Mouse (Mus musculus) heart, embryonic 11.5 days (tissue): Measurements from ENCODE around the gene Col6a5. TPM values are rescaled to one million over a fixed set of nuclear protein-coding genes. Genes with fewer than 3 reads are reported as not detected.
"Not testable (repeated sequence)": the region's sequence is repeated elsewhere in the genome, so short reads cannot be mapped to it uniquely, and the experiment has no call there.

Experiments used
- ATAC-seq: fragments of 200-750 bp; cut with Nextera tagmentation; replicated peaks from 2 replicates; pipeline ENCODE4 v1.8.0; 2017; ENCODE audit warnings: moderate library complexity; ENCODE audit not compliant: insufficient number of reproducible peaks, low FRiP score, low TSS enrichment
- H3K27ac ChIP-seq: fragments of 300-500 bp; sonication (generic); 2 replicates; pipeline ENCODE4 v1.5.1; 2014; ENCODE audit warnings: mild to moderate bottlenecking, low read depth, low read length
- H3K27me3 ChIP-seq: fragments of 300-500 bp; sonication (generic); 2 replicates; pipeline ENCODE4 v1.6.1; 2014; ENCODE audit warnings: mild to moderate bottlenecking, low read length, mixed read lengths; ENCODE audit not compliant: control insufficient read depth, insufficient read depth
- H3K36me3 ChIP-seq: fragments of 300-500 bp; sonication (generic); 2 replicates; pipeline ENCODE4 v1.6.1; 2014; ENCODE audit warnings: mild to moderate bottlenecking, low read length, moderate library complexity, mixed read lengths; ENCODE audit not compliant: control insufficient read depth, insufficient read depth
- H3K4me1 ChIP-seq: fragments of 300-500 bp; sonication (generic); 2 replicates; pipeline ENCODE4 v1.6.1; 2014; ENCODE audit warnings: low read length; ENCODE audit not compliant: control insufficient read depth, insufficient read depth
- H3K4me2 ChIP-seq: fragments of 300-500 bp; sonication (generic); 2 replicates; pipeline ENCODE4 v1.6.1; 2014; ENCODE audit warnings: mild to moderate bottlenecking, moderate library complexity
- H3K4me3 ChIP-seq: fragments of 300-500 bp; sonication (generic); 2 replicates; pipeline ENCODE4 v1.5.1; 2014; ENCODE audit warnings: low read depth, low read length
- H3K9ac ChIP-seq: fragments of 300-500 bp; sonication (generic); 2 replicates; pipeline ENCODE4 v1.6.1; 2014; ENCODE audit warnings: mild to moderate bottlenecking, low read depth, low read length, moderate library complexity
- H3K9me3 ChIP-seq: fragments of 300-500 bp; sonication (generic); replicated peaks from 2 replicates; pipeline ENCODE4 v1.6.1; 2016; ENCODE audit warnings: low read length; ENCODE audit not compliant: control insufficient read depth
- WGBS: fragments of 180-500 bp; shearing (Covaris S2); extraction: QIAGEN DNeasy Blood & Tissue Kit; methylation state at CpG from one replicate; pipeline ENCODE4 v1.1.7; 2014; ENCODE audit not compliant: insufficient replicate concordance; 5-methylcytosine and 5-hydroxymethylcytosine counted together
- polyA plus RNA-seq: library from polyadenylated mRNA; unstranded; fragments of >200 nt; fragmentation: Nextera tagmentation; extraction: Ambion mirVana; gene quantifications from 2 replicates; pipeline ENCODE4 v1.2.1, GENCODE M21; 2014

The Col6a5 gene
- polyA plus RNA-seq, 1 experiment from 2014 or later = not detected

- H3K4me3 ChIP-seq = no peak overlapping the region
- no peak overlapping the region for H3K9ac ChIP-seq
- H3K27ac ChIP-seq = no peak overlapping the region
- H3K36me3 ChIP-seq = no peaks in the 10 kb centered on the region
- no peak for ATAC-seq
- H3K9me3 ChIP-seq = peaks cover 5% of the 10 kb centered on the region; the same call in 1 of the 2 replicates
- H3K4me1 ChIP-seq = no peaks in the 10 kb centered on the region
- WGBS = 70% methylated on average over 3 of the region's 3 CpGs
- no peak overlapping the region for H3K4me2 ChIP-seq
- peaks cover 2% of the 10 kb centered on the region; the same call in 1 of the 2 replicates for H3K27me3 ChIP-seq
Measured at GRCm38 (mm10) chr9:105851011-105851410, 109.4 kb downstream of the Col6a5 start.

- H3K4me1 ChIP-seq = no peaks in the 10 kb centered on the region
- H3K4me3 ChIP-seq = no peak overlapping the region
- WGBS = 75% methylated on average over 4 of the region's 4 CpGs
- H3K9ac ChIP-seq = no peak overlapping the region
- H3K27ac ChIP-seq = no peak overlapping the region
- H3K36me3 ChIP-seq = no peaks in the 10 kb centered on the region
- ATAC-seq = no peak
- peaks cover 5% of the 10 kb centered on the region; the same call in 1 of the 2 replicates for H3K9me3 ChIP-seq
- peaks cover 2% of the 10 kb centered on the region; the same call in 1 of the 2 replicates for H3K27me3 ChIP-seq
- H3K4me2 ChIP-seq = no peak overlapping the region
Measured at GRCm38 (mm10) chr9:105848396-105848795, 112.0 kb downstream of the Col6a5 start.

- H3K4me2 ChIP-seq = no peak overlapping the region
- no peak for ATAC-seq
- no peaks in the 10 kb centered on the region for H3K4me1 ChIP-seq
- no peaks in the 10 kb centered on the region for H3K36me3 ChIP-seq
- H3K27ac ChIP-seq = no peak overlapping the region
- H3K27me3 ChIP-seq = peaks cover 2% of the 10 kb centered on the region; the same call in 1 of the 2 replicates
- H3K9ac ChIP-seq = no peak overlapping the region
- no peak overlapping the region for H3K4me3 ChIP-seq
- H3K9me3 ChIP-seq = peaks cover 5% of the 10 kb centered on the region; the same call in 1 of the 2 replicates
- 74% methylated on average over 5 of the region's 5 CpGs for WGBS
Measured at GRCm38 (mm10) chr9:105847261-105847660, 113.2 kb downstream of the Col6a5 start.

DNA sequence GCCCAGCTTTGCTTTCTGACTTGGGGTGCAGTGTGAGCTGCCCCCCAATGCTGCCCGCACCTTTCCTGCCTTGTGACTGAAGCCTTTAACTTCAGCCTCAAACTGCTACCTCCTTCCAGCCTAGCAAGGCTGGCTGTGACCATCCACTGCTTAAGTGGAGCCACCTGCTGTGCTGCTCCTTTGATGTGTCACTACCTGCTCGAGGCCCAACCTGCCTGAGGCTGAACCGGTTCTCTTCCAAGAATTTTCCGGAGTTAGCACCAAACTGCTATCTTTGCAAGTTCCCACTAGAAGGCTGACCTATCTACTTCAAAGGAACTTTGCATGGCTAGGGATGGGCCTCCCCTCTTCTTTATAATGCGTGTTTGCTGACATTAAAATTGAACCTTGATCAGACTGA is 119.1 kb downstream of the Col6a5 start:
- ATAC-seq, H3K9me3 ChIP-seq, H3K36me3 ChIP-seq, H3K4me2 ChIP-seq, H3K4me1 ChIP-seq, H3K9ac ChIP-seq, H3K4me3 ChIP-seq, H3K27me3 ChIP-seq, H3K27ac ChIP-seq: not testable (repeated sequence)
- WGBS = 44% methylated on average over 5 of the region's 5 CpGs

- H3K27ac ChIP-seq = no peak overlapping the region
- peaks cover 11% of the 10 kb centered on the region for H3K4me1 ChIP-seq
- no peaks in the 10 kb centered on the region for H3K9me3 ChIP-seq
- no peak overlapping the region for H3K9ac ChIP-seq
- no peaks in the 10 kb centered on the region for H3K36me3 ChIP-seq
- WGBS = 75% methylated on average over 5 of the region's 5 CpGs
- no peaks in the 10 kb centered on the region for H3K27me3 ChIP-seq
- no peak for ATAC-seq
- H3K4me2 ChIP-seq = no peak overlapping the region
- no peak overlapping the region for H3K4me3 ChIP-seq
Measured at GRCm38 (mm10) chr9:105839147-105839515, 121.3 kb downstream of the Col6a5 start.

DNA sequence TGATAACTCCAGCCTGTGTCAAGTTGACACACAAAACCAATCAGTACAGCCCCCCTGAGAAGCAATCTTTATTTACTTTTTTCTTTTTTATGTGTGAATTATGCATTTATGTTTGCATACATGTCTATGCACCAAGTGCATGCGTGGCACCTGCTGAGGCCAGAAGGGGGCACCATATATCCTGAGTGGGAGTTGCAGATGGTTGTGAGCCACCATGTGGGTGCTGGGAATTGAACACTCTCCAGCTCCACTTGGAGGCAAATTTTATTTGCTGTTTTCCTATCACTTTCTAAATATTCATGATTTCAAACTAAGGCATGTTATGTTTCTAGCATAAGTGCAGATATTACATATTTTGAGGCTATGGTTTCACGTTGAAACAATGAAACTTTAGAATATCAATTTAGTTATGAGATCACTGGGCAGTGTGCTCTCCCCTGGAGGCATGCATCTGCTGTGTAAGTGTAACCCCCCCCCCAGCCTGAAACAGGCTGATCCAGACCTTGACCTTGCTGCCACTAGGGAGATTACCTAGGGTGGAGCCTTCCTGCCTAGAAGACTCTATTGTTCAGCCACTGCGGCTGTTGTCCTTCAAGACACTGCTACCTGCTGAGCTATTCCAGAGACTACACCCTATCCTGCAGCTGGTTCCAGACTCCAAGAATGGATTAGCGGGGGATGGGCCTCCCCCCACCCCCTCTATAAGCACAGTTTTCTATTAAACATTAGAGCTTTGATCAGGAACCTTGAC is 121.9 kb downstream of the Col6a5 start:
- 87% methylated on average over 4 of the region's 4 CpGs for WGBS
- H3K27ac ChIP-seq = no peak overlapping the region
- ATAC-seq = no peak
- no peaks in the 10 kb centered on the region for H3K27me3 ChIP-seq
- peaks cover 11% of the 10 kb centered on the region for H3K4me1 ChIP-seq
- no peaks in the 10 kb centered on the region for H3K9me3 ChIP-seq
- H3K36me3 ChIP-seq = no peaks in the 10 kb centered on the region
- no peak overlapping the region for H3K9ac ChIP-seq
- no peak overlapping the region for H3K4me3 ChIP-seq
- no peak overlapping the region for H3K4me2 ChIP-seq

GRCm38 (mm10) chr9:105835587-105835986 is 124.9 kb downstream of the Col6a5 start:
- no peaks in the 10 kb centered on the region for H3K27me3 ChIP-seq
- H3K9me3 ChIP-seq = no peaks in the 10 kb centered on the region
- WGBS = 32% methylated on average over 7 of the region's 7 CpGs
- no peak overlapping the region for H3K9ac ChIP-seq
- peak overlapping the region; percentile 68; the same call in 1 of the 2 replicates for H3K27ac ChIP-seq
- peaks cover 11% of the 10 kb centered on the region for H3K4me1 ChIP-seq
- no peak overlapping the region for H3K4me3 ChIP-seq
- ATAC-seq = peak; percentile 52
- peak overlapping the region; percentile 41 for H3K4me2 ChIP-seq
- no peaks in the 10 kb centered on the region for H3K36me3 ChIP-seq

- Histone ChIP-seq H3K4me3 (no peak overlapping the region), H3K27me3 (no peaks in the 10 kb centered on the region), H3K9me3 (no peaks in the 10 kb centered on the region), H3K27ac (no peak overlapping the region), H3K36me3 (no peaks in the 10 kb centered on the region), H3K4me1 (peaks cover 11% of the 10 kb centered on the region), H3K9ac (no peak overlapping the region), H3K4me2 (no peak overlapping the region)
- WGBS = 62% methylated on average over 4 of the region's 4 CpGs
- no peak for ATAC-seq
Measured at GRCm38 (mm10) chr9:105834799-105835198, 125.6 kb downstream of the Col6a5 start.

GRCm38 (mm10) chr9:105831291-105831690 is 129.2 kb downstream of the Col6a5 start:
- Histone ChIP-seq H3K27ac (no peak overlapping the region), H3K4me1 (peaks cover 11% of the 10 kb centered on the region), H3K9me3 (no peaks in the 10 kb centered on the region), H3K4me2 (no peak overlapping the region), H3K4me3 (no peak overlapping the region), H3K36me3 (no peaks in the 10 kb centered on the region), H3K27me3 (peaks cover 24% of the 10 kb centered on the region), H3K9ac (no peak overlapping the region)
- 77% methylated on average over 9 of the region's 9 CpGs for WGBS
- no peak for ATAC-seq
